Mouse (Mus musculus) embryonic fibroblast, embryonic 13.5 days (primary cell): ENCODE results near the gene Rnf150.

Source experiments
- CTCF ChIP-seq: IDR thresholded peaks from 2 replicates; pipeline ENCODE4 v1.5.1; 2011; ENCODE audit warnings: mild to moderate bottlenecking, control low read depth, low read length, moderate library complexity, borderline replicate concordance; ENCODE audit not compliant: insufficient read depth
- POLR2A ChIP-seq: IDR thresholded peaks from 2 replicates; pipeline ENCODE4 v1.6.1; 2011; ENCODE audit warnings: low read depth, mild to moderate bottlenecking, control low read depth, low read length, moderate library complexity

- no peak for TF ChIP-seq CTCF
- no peak for TF ChIP-seq POLR2A
These were observed 198.7 kb downstream of the Rnf150 start for GRCm38 (mm10) chr8:83061873-83062272.
